Mouse (Mus musculus) lung, embryonic 16.5 days (tissue): Measurements from ENCODE around the gene Sstr3. TPM values are rescaled to one million over a fixed set of nuclear protein-coding genes. Genes with fewer than 3 reads are reported as not detected.
A peak's percentile ranks its signal among the peaks of the same experiment; 100 is the strongest.

Source experiments
- ATAC-seq: fragments of 200-750 bp; cut with Nextera tagmentation; 2 replicates; pipeline ENCODE4 v1.8.0; 2017; ENCODE audit warnings: low read depth, mild to moderate bottlenecking, moderate library complexity
- H3K27ac ChIP-seq: fragments of 300-500 bp; sonication (generic); 2 replicates; pipeline ENCODE4 v1.5.1; 2014; ENCODE audit warnings: mild to moderate bottlenecking, control low read depth, low read length
- H3K27me3 ChIP-seq: fragments of 300-500 bp; sonication (generic); 2 replicates; pipeline ENCODE4 v1.6.1; 2014; ENCODE audit warnings: low read depth, low read length, mixed read lengths; ENCODE audit not compliant: control insufficient read depth, insufficient read depth
- H3K36me3 ChIP-seq: fragments of 300-500 bp; sonication (generic); 2 replicates; pipeline ENCODE4 v1.6.1; 2014; ENCODE audit warnings: low read length; ENCODE audit not compliant: control insufficient read depth, insufficient read depth
- H3K4me1 ChIP-seq: fragments of 300-500 bp; sonication (generic); replicated peaks from 2 replicates; pipeline ENCODE4 v1.6.1; 2014; ENCODE audit warnings: low read length, mixed read lengths; ENCODE audit not compliant: control insufficient read depth, insufficient read depth
- H3K4me2 ChIP-seq: fragments of 300-500 bp; sonication (generic); 2 replicates; pipeline ENCODE4 v1.6.1; 2014; ENCODE audit warnings: low read depth, low read length, control low read depth
- H3K4me3 ChIP-seq: fragments of 300-500 bp; sonication (generic); 2 replicates; pipeline ENCODE4 v1.5.1; 2014; ENCODE audit warnings: mild to moderate bottlenecking, low read length, control low read depth
- H3K9ac ChIP-seq: fragments of 300-500 bp; sonication (generic); 2 replicates; pipeline ENCODE4 v1.6.1; 2014; ENCODE audit warnings: low read length, control low read depth
- H3K9me3 ChIP-seq: fragments of 300-500 bp; sonication (generic); 2 replicates; pipeline ENCODE4 v1.6.1; 2016; ENCODE audit warnings: low read length; ENCODE audit not compliant: control insufficient read depth
- WGBS: fragments of 180-500 bp; shearing (Covaris S2); extraction: QIAGEN DNeasy Blood & Tissue Kit; methylation state at CpG from one replicate; pipeline ENCODE4 v1.1.7; 2014; 5-methylcytosine and 5-hydroxymethylcytosine counted together
- polyA plus RNA-seq: library from polyadenylated mRNA; unstranded; fragments of >200 nt; fragmentation: Nextera tagmentation; extraction: Ambion mirVana; gene quantifications from 2 replicates; pipeline ENCODE4 v1.2.1, GENCODE M21; 2015

The Sstr3 gene
- polyA plus RNA-seq, 1 experiment from 2014 or later: 0.05 TPM

DNA sequence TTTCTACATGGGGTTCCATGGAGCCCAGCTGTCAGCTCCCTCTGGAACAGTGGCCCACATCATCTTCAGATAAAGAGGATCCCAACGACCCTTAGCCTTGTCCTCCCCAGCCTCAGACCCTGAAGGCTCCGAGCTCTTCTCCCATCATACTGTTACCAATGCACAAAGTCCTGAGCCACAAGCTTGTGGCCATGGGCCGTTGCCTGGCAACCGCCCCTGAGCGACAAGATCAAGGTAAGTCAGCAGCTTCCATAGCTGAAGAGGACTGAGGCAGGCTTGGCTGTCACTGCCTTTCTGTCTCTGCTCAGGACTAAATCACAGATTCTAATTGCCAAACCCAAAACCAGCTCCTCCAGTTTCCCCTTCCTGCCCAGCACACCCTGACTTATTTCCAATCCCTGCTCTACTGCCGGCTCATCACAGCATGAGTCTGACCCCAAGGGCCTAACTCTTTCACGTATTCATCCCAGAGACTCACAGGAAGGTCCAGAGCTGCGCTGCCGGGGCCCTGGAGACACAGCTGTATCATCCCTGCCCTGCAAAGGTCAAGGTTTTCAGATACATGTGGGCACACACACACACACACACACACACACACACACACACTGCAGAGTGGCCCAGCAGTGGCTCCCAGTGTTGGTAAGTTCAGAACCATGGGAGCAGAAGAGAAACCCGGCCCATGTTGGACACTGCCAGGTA, 8.6 kb downstream of the Sstr3 start:
- Histone ChIP-seq H3K27ac (no peak overlapping the region), H3K4me1 (peaks cover 13% of the 10 kb centered on the region), H3K4me3 (no peak overlapping the region), H3K36me3 (no peaks in the 10 kb centered on the region), H3K9ac (no peak overlapping the region), H3K27me3 (no peaks in the 10 kb centered on the region), H3K4me2 (no peak overlapping the region), H3K9me3 (no peaks in the 10 kb centered on the region)
- no peak for ATAC-seq
- WGBS: 41% methylated on average over 10 of the region's 10 CpGs

- H3K4me1 ChIP-seq: peaks cover 35% of the 10 kb centered on the region
- H3K9me3 ChIP-seq: no peaks in the 10 kb centered on the region
- WGBS: 61% methylated on average over 10 of the region's 10 CpGs
- H3K36me3 ChIP-seq: no peaks in the 10 kb centered on the region
- no peak overlapping the region for H3K4me2 ChIP-seq
- H3K4me3 ChIP-seq: no peak overlapping the region
- H3K9ac ChIP-seq: no peak overlapping the region
- H3K27ac ChIP-seq: peak overlapping the region; percentile 88
- no peak for ATAC-seq
- H3K27me3 ChIP-seq: no peaks in the 10 kb centered on the region
These were observed 11.1 kb downstream of the Sstr3 start for GRCm38 (mm10) chr15:78533346-78533835.

DNA sequence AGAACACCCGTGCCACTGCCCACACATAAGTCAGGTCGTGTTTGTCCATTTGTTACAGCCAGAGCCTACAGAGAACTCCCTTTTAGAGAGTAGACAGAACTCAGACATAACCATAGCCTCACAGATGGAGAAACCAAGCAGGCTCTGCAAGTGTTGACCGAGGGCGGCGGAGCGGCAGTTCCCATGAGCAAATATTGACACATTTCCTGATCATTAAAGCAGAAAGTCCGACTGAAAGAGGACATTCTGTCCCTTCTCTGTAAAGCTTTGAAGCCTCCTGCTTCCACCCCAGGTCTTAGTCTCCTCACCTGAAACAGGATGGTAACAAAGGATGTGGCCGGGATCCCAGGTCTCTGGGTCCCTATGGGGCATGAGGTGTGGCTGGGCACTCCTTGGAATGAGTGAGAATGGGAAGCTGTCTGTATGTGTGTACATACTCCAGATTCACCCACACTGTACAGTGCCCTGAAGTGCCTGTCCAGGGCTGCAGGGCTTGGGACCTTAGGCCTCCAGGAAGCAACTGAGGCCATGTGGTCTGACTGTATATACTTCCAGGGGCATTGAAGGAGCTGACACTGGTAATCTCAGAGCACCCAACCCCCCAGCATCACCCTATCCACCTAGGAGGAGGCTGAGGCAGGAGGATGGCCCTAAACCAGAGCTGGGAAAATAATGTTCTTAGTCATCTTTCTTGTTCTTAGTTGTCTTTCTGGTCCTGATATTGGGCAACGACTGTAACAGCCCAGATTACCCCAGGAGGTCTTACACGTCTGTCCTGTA, 11.7 kb downstream of the Sstr3 start:
- 48% methylated on average over 10 of the region's 10 CpGs for WGBS
- H3K36me3 ChIP-seq: no peaks in the 10 kb centered on the region
- H3K27ac ChIP-seq: peak overlapping the region; percentile 88
- peaks cover 39% of the 10 kb centered on the region for H3K4me1 ChIP-seq
- peak overlapping the region; percentile 34; the same call in 1 of the 2 replicates for H3K4me2 ChIP-seq
- no peak overlapping the region for H3K4me3 ChIP-seq
- peak overlapping the region; percentile 27 for H3K9ac ChIP-seq
- no peaks in the 10 kb centered on the region for H3K9me3 ChIP-seq
- H3K27me3 ChIP-seq: no peaks in the 10 kb centered on the region
- ATAC-seq: peak; percentile 18

DNA sequence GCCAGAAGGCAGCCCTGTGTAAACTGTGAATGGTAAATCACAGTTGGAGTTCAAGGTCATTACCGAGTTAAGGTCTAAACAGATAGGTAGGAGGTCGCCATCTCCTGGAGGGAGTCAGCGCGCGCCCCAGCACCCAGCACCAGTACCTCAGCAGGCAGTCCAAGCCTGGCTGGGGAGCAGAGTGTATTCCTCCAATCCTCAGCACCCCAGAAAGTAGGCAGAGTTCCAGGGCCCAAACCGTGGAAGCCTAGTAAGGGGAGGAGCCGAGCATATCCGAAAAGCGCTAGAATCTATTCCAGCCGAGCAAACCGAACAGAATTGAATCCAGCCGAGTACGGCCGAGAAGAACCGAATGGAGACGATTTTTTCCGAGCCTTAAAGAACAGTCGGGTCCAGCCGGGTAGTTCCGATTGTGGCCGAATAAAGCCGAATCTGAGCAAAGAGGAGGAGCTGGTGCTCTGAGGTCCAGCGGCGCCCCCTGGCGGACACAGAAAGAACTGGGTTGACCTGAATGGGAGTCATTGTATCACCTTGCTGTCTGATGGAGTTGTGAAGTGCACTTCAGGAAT, 12.5 kb downstream of the Sstr3 start:
- H3K4me1 ChIP-seq: peaks cover 41% of the 10 kb centered on the region
- under 1% methylated on average over 25 of the region's 25 CpGs for WGBS

GRCm38 (mm10) chr15:78531451-78531720, 13.1 kb downstream of the Sstr3 start:
- Histone ChIP-seq H3K27me3 (no peaks in the 10 kb centered on the region), H3K4me2 (peak overlapping the region; percentile 53), H3K9me3 (no peaks in the 10 kb centered on the region), H3K36me3 (no peaks in the 10 kb centered on the region), H3K4me1 (peaks cover 41% of the 10 kb centered on the region), H3K27ac (peak overlapping the region; percentile 88), H3K9ac (peak overlapping the region; percentile 59), H3K4me3 (peak overlapping the region; percentile 32; the same call in 1 of the 2 replicates)
- no peak for ATAC-seq
- WGBS: 41% methylated on average over 4 of the region's 4 CpGs

More for the DNA sequence above, 12.5 kb downstream of the Sstr3 start:
- peak; percentile 88 for ATAC-seq
- peak overlapping the region; percentile 53 for H3K4me2 ChIP-seq
- H3K27me3 ChIP-seq: no peaks in the 10 kb centered on the region
- H3K36me3 ChIP-seq: no peaks in the 10 kb centered on the region
- H3K4me3 ChIP-seq: peak overlapping the region; percentile 32
- H3K9ac ChIP-seq: peak overlapping the region; percentile 59
- H3K9me3 ChIP-seq: no peaks in the 10 kb centered on the region
- H3K27ac ChIP-seq: peak overlapping the region; percentile 88

GRCm38 (mm10) chr15:78530671-78531450, 13.6 kb downstream of the Sstr3 start, which contains the start of gene C1qtnf6:
Gene C1qtnf6 (minus strand): TSS chr15:78531416.
- Histone ChIP-seq H3K27me3 (no peaks in the 10 kb centered on the region), H3K9ac (peak within 1 kb of the TSS; percentile 59), H3K4me1 (peaks cover 41% of the 10 kb centered on the region), H3K27ac (peak within 1 kb of the TSS; percentile 88), H3K9me3 (no peaks in the 10 kb centered on the region), H3K4me2 (peak within 1 kb of the TSS; percentile 53), H3K36me3 (no peaks in the 10 kb centered on the region), H3K4me3 (peak within 1 kb of the TSS; percentile 32)
- no peak for ATAC-seq
- WGBS: 54% methylated on average over 17 of the region's 17 CpGs

- H3K27me3 ChIP-seq: no peaks in the 10 kb centered on the region
- 64% methylated on average over 3 of the region's 3 CpGs for WGBS
- ATAC-seq: no peak
- H3K9me3 ChIP-seq: no peaks in the 10 kb centered on the region
- H3K36me3 ChIP-seq: no peaks in the 10 kb centered on the region
- no peak overlapping the region for H3K4me3 ChIP-seq
- H3K4me1 ChIP-seq: peaks cover 41% of the 10 kb centered on the region
- peak overlapping the region; percentile 69 for H3K9ac ChIP-seq
- H3K27ac ChIP-seq: peak overlapping the region; percentile 88
- peak overlapping the region; percentile 75 for H3K4me2 ChIP-seq
These were observed 14.3 kb downstream of the Sstr3 start for GRCm38 (mm10) chr15:78530141-78530540.

GRCm38 (mm10) chr15:78529428-78529990, 15.0 kb downstream of the Sstr3 start:
- 2% methylated on average over 15 of the region's 15 CpGs for WGBS
- ATAC-seq: peak; percentile 64
- peaks cover 41% of the 10 kb centered on the region for H3K4me1 ChIP-seq

More at GRCm38 (mm10) chr15:78529428-78529990, 15.0 kb downstream of the Sstr3 start:
- H3K27ac ChIP-seq: peak overlapping the region; percentile 87
- peak overlapping the region; percentile 75 for H3K4me2 ChIP-seq
- H3K36me3 ChIP-seq: no peaks in the 10 kb centered on the region
- H3K4me3 ChIP-seq: peak overlapping the region; percentile 55
- peak overlapping the region; percentile 69 for H3K9ac ChIP-seq
- H3K27me3 ChIP-seq: no peaks in the 10 kb centered on the region
- H3K9me3 ChIP-seq: no peaks in the 10 kb centered on the region
